In genomic region chr12:116258321-116258720, GRCm38 (mm10) we compare ENCODE assay signal across 22 mouse cellular contexts. TPM values are rescaled to one million over a fixed set of nuclear protein-coding genes. Genes with fewer than 3 reads are reported as not detected.
"Had no signal": no experiment of that assay in that cellular context is flagged by ENCODE, and none has a peak within 500 bp of the region (broad histone marks: within the 10 kb centered on the region; RNA-seq: fewer than 3 reads in every experiment).

No protein-coding gene starts in this region.

- H3K27ac ChIP-seq: lung, embryonic 15.5 days; macrophage; midbrain, embryonic 12.5 days; neural tube, embryonic 12.5 days had no signal

- DNase-seq: lung, adult 18-20 months; lung, postnatal 14 days; lung, postnatal 36 days; midbrain, embryonic 14.5 days; right cerebral cortex, postnatal 14 days; thymus, adult 18-20 months; thymus, postnatal 14 days; thymus, postnatal 36 days had no signal

- H3K4me1 ChIP-seq: lung, embryonic 15.5 days; neural tube, embryonic 12.5 days had no signal

- H3K9me3 ChIP-seq: lung, embryonic 15.5 days; megakaryocyte, embryonic 14.5 days; midbrain, embryonic 12.5 days; neural tube, embryonic 12.5 days had no signal

- H3K4me3 ChIP-seq: lung, embryonic 15.5 days; megakaryocyte, embryonic 14.5 days; midbrain, embryonic 12.5 days; neural tube, embryonic 12.5 days had no signal

- H3K27me3 ChIP-seq: lung, embryonic 15.5 days; megakaryocyte, embryonic 14.5 days; midbrain, embryonic 12.5 days; neural tube, embryonic 12.5 days had no signal

RNA-seq across cellular contexts. Expression of gene Gm11027, which starts 16.9 kb away (rescaled TPM):
- total RNA-seq: megakaryocyte progenitor cell, adult 5-6 weeks; neutrophil, adult 5-6 weeks had no signal
- polyA plus RNA-seq: liver, embryonic 16.5 days; lung, embryonic 15.5 days; lung, postnatal 0 days; macrophage; midbrain, embryonic 12.5 days; midbrain, embryonic 14.5 days; midbrain, embryonic 16.5 days; neural tube, embryonic 12.5 days; neural tube, embryonic 14.5 days; stomach, embryonic 14.5 days; stomach, embryonic 16.5 days; thymus, postnatal 0 days had no signal
